Mouse (Mus musculus) hindbrain, embryonic 12.5 days (tissue): ENCODE measurements around the gene Hpgd. TPM values are rescaled to one million over a fixed set of nuclear protein-coding genes. Genes with fewer than 3 reads are reported as not detected.
A peak's percentile ranks its signal among the peaks of the same experiment; 100 is the strongest.
"Not testable (repeated sequence)": the region's sequence is repeated elsewhere in the genome, so short reads cannot be mapped to it uniquely, and the experiment has no call there.

ENCODE experiments used
- ATAC-seq: fragments of 200-750 bp; cut with Nextera tagmentation; 2 replicates; pipeline ENCODE4 v1.8.0; 2017; ENCODE audit warnings: moderate TSS enrichment; ENCODE audit not compliant: low FRiP score
- H3K27ac ChIP-seq: fragments of 300-500 bp; sonication (generic); 2 replicates; pipeline ENCODE4 v1.5.1; 2016; ENCODE audit warnings: mild to moderate bottlenecking
- H3K27me3 ChIP-seq: fragments of 300-500 bp; sonication (generic); 2 replicates; pipeline ENCODE4 v1.6.1; 2016; ENCODE audit warnings: mild to moderate bottlenecking
- H3K36me3 ChIP-seq: fragments of 300-500 bp; sonication (generic); 2 replicates; pipeline ENCODE4 v1.6.1; 2016; ENCODE audit warnings: mild to moderate bottlenecking
- H3K4me1 ChIP-seq: fragments of 300-500 bp; sonication (generic); 2 replicates; pipeline ENCODE4 v1.6.1; 2016
- H3K4me2 ChIP-seq: fragments of 300-500 bp; sonication (generic); replicated peaks from 2 replicates; pipeline ENCODE4 v1.6.1; 2016; ENCODE audit warnings: mild to moderate bottlenecking
- H3K4me3 ChIP-seq: fragments of 300-500 bp; sonication (generic); 2 replicates; pipeline ENCODE4 v1.5.1; 2016; ENCODE audit warnings: mild to moderate bottlenecking
- H3K9ac ChIP-seq: fragments of 300-500 bp; sonication (generic); 2 replicates; pipeline ENCODE4 v1.6.1; 2016; ENCODE audit warnings: mild to moderate bottlenecking, moderate library complexity
- H3K9me3 ChIP-seq: fragments of 300-500 bp; sonication (generic); replicated peaks from 2 replicates; pipeline ENCODE4 v1.6.1; 2016; ENCODE audit warnings: mild to moderate bottlenecking
- WGBS: fragments of 180-500 bp; shearing (Covaris S2); methylation state at CpG from one replicate; pipeline ENCODE4 v1.1.7; 2016; 5-methylcytosine and 5-hydroxymethylcytosine counted together
- polyA plus RNA-seq: library from polyadenylated mRNA; unstranded; fragments of >200 nt; fragmentation: Nextera tagmentation; extraction: Ambion mirVana; gene quantifications from 2 replicates; pipeline ENCODE4 v1.2.1, GENCODE M21; 2016

Hpgd gene
- polyA plus RNA-seq, 1 experiment from 2014 or later, result 22.7 TPM

DNA sequence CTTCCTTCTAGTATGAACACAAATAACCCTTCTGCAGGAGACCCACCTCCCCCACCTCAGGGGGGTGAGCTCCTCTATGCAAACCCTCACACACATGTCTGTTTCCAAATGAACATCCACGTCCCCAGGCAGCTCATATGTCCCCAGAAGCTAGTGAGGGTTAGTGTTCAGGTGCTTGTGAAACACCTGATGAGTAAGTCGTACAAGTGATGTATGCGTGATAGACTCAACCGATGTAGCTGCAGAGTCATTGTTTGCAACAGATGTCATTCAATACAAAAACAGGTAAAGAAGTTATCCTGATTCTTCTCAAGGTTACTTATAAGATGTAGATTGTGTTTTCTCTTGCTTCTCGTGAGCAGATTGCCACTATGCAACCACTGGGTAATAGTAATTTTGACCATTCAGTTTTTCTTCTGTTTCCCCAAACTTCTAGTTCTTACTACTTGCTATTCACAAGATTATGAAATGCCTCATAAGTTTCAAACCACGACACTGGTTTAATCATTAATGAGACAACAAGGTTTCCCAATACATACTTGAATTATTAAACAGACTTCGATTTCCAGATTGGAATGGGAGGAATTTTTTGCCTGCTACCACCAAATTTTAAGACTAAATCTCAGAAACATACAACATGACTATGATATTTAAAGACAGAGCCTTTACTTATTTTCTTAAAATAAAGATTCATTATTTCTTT, 6.9 kb upstream of the Hpgd start:
- Histone ChIP-seq H3K9me3 (no peaks in the 10 kb centered on the region), H3K4me1 (no peaks in the 10 kb centered on the region), H3K4me2 (no peak overlapping the region), H3K27ac (no peak overlapping the region), H3K9ac (no peak overlapping the region), H3K27me3 (no peaks in the 10 kb centered on the region), H3K36me3 (no peaks in the 10 kb centered on the region), H3K4me3 (no peak overlapping the region)
- 83% methylated on average over 7 of the region's 7 CpGs for WGBS
- no peak for ATAC-seq

DNA sequence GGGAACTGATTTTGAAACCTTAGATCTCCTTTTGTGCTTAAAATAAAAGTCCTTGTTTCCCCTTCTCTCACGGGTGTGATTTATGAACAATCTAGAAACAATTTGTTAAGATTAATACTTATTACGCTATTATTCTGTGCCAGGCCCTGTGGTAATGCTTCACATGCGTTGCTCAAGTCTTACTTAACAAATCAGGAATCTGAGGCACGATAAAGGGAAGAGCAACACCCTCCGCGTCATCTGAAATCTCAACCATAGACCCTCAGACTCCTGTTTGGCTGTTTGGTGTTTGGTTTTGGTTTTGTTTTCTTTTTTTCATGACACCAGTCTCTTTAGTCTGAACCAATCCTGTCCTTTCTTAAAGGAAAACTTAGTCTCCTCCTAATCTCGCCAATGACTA, 2.1 kb upstream of the Hpgd start:
- Histone ChIP-seq H3K4me3 (no peak overlapping the region), H3K27ac (no peak overlapping the region), H3K9me3 (no peaks in the 10 kb centered on the region), H3K4me1 (peaks cover 12% of the 10 kb centered on the region; the same call in 1 of the 2 replicates), H3K4me2 (no peak overlapping the region), H3K9ac (no peak overlapping the region), H3K36me3 (no peaks in the 10 kb centered on the region), H3K27me3 (0 out of 2 replicates have a peak, but pooled peaks cover 9% of the 10 kb centered on the region)
- ATAC-seq, result no peak
- 86% methylated on average over 7 of the region's 7 CpGs for WGBS

DNA sequence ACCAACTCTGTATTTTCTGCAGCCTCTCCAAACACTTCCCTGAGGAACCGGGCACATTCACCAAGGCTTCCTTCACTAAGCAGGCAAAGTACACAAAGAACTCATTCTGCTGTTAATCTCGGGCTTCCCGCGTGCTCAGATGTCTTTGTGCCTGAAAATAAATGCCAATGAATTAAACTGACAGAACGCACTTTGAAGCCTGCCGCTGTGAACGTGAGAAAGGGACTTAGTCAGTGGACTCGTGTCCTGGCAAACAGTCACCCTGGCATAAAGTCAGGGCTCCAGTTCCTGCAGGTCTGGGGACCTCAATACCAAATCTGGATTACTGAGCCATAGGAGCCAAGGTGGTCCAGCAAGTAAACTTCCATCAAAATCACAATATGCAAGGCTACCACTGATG, 905 bp upstream of the Hpgd start:
- H3K9ac ChIP-seq, result no peak overlapping the region
- H3K27me3 ChIP-seq, result 0 out of 2 replicates have a peak, but pooled peaks cover 9% of the 10 kb centered on the region
- peaks cover 12% of the 10 kb centered on the region; the same call in 1 of the 2 replicates for H3K4me1 ChIP-seq
- no peak overlapping the region for H3K4me3 ChIP-seq
- peak overlapping the region; percentile 93 for H3K4me2 ChIP-seq
- H3K9me3 ChIP-seq, result no peaks in the 10 kb centered on the region
- no peaks in the 10 kb centered on the region for H3K36me3 ChIP-seq
- no peak; the same call in 1 of the 2 replicates for ATAC-seq
- 2% methylated on average over 8 of the region's 8 CpGs for WGBS
- no peak overlapping the region for H3K27ac ChIP-seq

DNA sequence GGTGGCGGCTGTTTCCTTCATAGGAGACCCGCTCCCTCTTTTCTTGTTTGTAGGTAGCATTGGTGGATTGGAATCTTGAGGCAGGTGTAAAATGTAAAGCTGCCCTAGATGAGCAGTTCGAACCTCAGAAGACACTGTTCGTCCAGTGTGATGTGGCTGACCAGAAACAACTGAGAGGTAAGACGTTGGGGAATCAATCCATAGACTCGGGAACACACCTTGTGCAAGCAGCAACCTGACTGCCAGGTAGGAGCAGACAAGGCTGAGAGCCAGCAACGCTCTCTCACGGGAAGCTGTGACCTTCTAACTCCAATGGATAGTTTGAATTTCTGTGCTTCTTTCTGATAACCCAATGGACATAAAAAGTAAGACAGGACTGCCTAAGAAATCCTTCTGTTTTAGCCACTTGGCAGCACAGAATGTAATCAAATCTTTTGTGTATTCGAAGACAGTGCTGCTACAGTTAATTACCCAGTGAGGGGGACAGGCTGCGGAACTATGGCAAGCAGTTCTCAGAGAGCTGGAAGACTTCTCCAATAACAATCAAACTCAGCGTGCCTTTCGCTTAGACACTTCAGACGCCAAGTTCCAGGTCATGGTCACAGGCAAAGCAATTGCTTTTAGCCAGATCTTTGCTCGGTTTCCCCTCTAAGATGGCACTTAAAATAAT, 636 bp downstream of the Hpgd start:
- ATAC-seq, result no peak
- peaks cover 12% of the 10 kb centered on the region; the same call in 1 of the 2 replicates for H3K4me1 ChIP-seq

DNA sequence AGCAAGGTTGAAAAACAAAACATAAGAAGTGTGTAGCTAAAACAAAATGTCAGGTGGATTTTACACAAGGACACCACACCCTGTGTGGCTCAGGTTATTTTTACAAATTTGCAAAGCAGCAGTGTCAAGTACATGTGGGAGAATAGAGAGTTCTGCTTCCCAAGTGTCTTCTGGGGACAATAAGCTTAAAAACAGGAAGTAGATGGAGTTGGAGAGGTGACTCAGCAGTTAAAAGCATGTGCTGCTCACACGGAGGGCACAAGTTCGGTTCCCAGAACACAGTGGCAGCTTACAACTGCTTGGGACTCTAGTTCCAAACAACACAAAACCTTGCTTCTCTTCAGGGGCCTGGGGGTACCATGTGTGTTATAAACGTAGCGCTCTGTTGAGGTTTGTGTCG, 5.0 kb downstream of the Hpgd start:
- Histone ChIP-seq H3K9me3 (no peaks in the 10 kb centered on the region), H3K27ac (no peak overlapping the region), H3K4me1 (0 out of 2 replicates have a peak, but pooled peaks cover 2% of the 10 kb centered on the region), H3K27me3 (0 out of 2 replicates have a peak, but pooled peaks cover 6% of the 10 kb centered on the region), H3K4me3 (no peak overlapping the region), H3K36me3 (no peaks in the 10 kb centered on the region), H3K9ac (no peak overlapping the region), H3K4me2 (no peak overlapping the region)
- no peak for ATAC-seq
- WGBS, result 77% methylated on average over 5 of the region's 5 CpGs

More for the DNA sequence above, 636 bp downstream of the Hpgd start:
- no peaks in the 10 kb centered on the region for H3K9me3 ChIP-seq
- peak overlapping the region; percentile 93 for H3K4me2 ChIP-seq
- H3K36me3 ChIP-seq, result no peaks in the 10 kb centered on the region
- H3K4me3 ChIP-seq, result peak overlapping the region; percentile 51
- peak overlapping the region; percentile 63 for H3K9ac ChIP-seq
- H3K27me3 ChIP-seq, result 0 out of 2 replicates have a peak, but pooled peaks cover 9% of the 10 kb centered on the region
- 26% methylated on average over 14 of the region's 14 CpGs for WGBS
- no peak overlapping the region for H3K27ac ChIP-seq

DNA sequence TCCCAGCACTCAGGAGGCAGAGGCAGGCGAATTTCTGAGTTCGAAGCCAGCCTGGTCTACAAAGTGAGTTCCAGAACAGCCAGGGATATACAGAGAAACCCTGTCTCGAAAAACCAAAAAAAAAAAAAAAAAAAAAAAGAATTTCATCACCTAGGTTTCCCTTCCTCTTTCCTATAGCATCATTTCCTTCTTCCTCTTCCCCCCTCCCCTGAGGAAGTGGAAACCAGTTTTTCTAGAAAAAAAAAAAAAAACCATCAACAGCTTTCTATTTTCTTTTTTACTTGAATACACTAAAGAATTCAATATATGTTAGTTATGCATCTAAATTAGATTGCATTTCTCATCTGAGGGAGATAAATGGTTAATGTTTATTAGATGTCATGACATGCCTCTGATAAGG, 6.9 kb downstream of the Hpgd start:
- H3K4me2 ChIP-seq, H3K4me1 ChIP-seq, H3K27me3 ChIP-seq, H3K4me3 ChIP-seq, H3K9me3 ChIP-seq, H3K27ac ChIP-seq, H3K9ac ChIP-seq, H3K36me3 ChIP-seq, ATAC-seq: not testable (repeated sequence)
- 96% methylated on average over 3 of the region's 3 CpGs for WGBS

DNA sequence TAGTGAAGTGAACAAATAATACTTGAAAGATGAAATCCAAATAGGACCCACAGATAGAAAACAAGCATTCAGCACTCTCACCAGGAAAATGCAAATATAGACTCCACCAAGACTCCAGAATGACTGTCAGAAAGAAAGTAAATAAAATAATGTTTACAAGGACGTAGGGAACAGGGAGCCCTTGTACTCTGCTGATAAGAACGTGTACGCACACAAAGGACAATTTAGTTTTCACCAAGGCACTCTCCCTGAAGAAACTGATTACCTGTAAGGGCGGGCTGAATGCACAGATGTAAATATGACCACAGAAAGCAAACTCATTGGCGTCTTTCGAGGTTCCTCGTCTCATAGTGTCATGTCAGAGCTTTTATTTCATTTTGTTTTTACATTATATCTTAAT, 10.2 kb downstream of the Hpgd start:
- Histone ChIP-seq H3K4me2 (no peak overlapping the region), H3K27me3 (no peaks in the 10 kb centered on the region), H3K9me3 (no peaks in the 10 kb centered on the region), H3K9ac (no peak overlapping the region), H3K27ac (no peak overlapping the region), H3K4me3 (no peak overlapping the region), H3K36me3 (no peaks in the 10 kb centered on the region), H3K4me1 (no peaks in the 10 kb centered on the region)
- 87% methylated on average over 7 of the region's 7 CpGs for WGBS
- no peak for ATAC-seq

DNA sequence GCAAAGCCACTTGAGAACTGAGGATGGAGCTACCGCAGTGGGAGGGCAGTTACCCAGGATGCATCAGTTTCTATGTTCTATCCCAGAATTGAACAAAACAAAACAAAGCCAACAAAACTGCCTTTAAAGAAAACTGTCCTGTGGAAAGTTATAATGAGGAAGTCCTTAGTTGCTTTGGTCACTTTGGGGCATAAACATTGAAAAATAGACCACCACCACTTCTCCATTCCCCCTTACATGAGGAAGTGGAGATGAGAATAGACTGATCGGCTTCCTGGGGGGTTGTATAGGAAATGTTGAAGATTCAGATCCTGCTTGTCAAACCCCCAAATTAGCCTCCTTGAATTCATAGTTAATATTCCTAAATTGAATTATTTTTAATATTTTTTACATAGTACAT, 19.2 kb downstream of the Hpgd start:
- Histone ChIP-seq H3K4me2 (no peak overlapping the region), H3K27me3 (no peaks in the 10 kb centered on the region), H3K4me3 (no peak overlapping the region), H3K9ac (no peak overlapping the region), H3K36me3 (no peaks in the 10 kb centered on the region), H3K9me3 (no peaks in the 10 kb centered on the region), H3K27ac (no peak overlapping the region), H3K4me1 (no peaks in the 10 kb centered on the region)
- ATAC-seq, result no peak
- 92% methylated on average over 2 of the region's 2 CpGs for WGBS

DNA sequence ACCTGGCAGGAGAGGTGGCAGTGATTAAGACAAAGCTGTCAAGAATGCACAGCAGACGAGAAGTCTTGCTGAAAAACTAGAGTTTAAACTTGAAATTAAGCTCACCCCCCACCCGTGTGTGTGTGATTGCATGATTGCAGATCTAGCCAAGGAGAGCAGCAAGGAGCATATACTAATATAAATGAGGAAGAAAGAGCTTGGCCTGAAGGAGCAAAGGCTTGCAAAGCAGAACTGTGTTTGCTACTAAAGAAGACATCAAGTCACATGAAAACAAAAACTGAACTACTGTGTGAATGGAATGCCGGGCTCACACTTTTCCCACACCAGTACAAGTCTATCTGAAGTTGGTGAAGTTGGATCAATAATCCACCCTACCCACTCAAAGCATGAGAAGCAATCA, 20.8 kb downstream of the Hpgd start:
- Histone ChIP-seq H3K4me2 (no peak overlapping the region), H3K9ac (no peak overlapping the region), H3K9me3 (no peaks in the 10 kb centered on the region), H3K4me3 (no peak overlapping the region), H3K36me3 (no peaks in the 10 kb centered on the region), H3K4me1 (no peaks in the 10 kb centered on the region), H3K27me3 (no peaks in the 10 kb centered on the region), H3K27ac (no peak overlapping the region)
- WGBS, result 83% methylated on average over 3 of the region's 3 CpGs
- ATAC-seq, result no peak

DNA sequence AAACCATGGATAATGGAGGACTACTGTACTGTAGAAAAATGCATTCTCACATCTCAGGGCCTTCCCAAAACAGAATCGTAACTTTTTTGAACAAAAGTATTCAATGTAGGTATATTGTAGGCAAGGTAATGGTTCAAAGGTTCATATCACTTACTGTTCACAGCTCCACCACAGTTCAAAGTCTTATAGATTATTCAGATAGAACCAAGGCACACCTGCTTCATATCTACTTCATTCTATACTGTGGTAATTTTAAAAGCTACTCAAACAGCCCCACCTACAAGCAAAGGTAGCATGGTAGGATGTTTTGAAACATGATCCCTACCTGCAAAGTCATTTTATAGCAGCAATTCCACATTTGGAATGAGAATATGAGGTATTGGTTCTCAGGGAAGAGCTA, 28.9 kb downstream of the Hpgd start:
- Histone ChIP-seq H3K36me3 (no peaks in the 10 kb centered on the region), H3K4me3 (no peak overlapping the region), H3K27ac (no peak overlapping the region), H3K27me3 (no peaks in the 10 kb centered on the region), H3K9me3 (no peaks in the 10 kb centered on the region), H3K9ac (no peak overlapping the region), H3K4me1 (no peaks in the 10 kb centered on the region), H3K4me2 (no peak overlapping the region)
- ATAC-seq, result no peak
- 88% methylated on average over 1 of the region's 1 CpGs for WGBS

DNA sequence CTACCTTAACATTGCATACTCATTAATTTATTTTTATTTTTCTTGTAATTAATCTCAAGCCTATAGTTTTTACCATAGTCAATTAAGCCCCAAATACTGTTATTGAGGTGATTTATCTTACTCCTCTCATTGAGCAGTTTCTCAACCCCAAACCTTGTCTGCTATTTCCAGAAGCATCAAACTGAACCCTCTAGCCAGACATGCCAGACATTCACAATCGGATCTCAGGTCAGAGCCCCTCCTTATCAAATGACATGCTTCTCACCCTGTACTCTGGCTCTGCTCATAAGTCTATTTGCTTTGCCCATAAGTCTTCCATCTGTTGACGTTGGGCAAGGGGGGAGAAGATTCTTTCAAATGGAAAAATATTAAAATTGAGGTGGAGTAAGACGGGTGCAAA, 33.3 kb downstream of the Hpgd start:
- Histone ChIP-seq H3K4me2 (no peak overlapping the region), H3K36me3 (no peaks in the 10 kb centered on the region), H3K4me3 (no peak overlapping the region), H3K9ac (no peak overlapping the region), H3K4me1 (no peaks in the 10 kb centered on the region), H3K27me3 (no peaks in the 10 kb centered on the region), H3K9me3 (no peaks in the 10 kb centered on the region), H3K27ac (no peak overlapping the region)
- WGBS, result 54% methylated on average over 3 of the region's 3 CpGs
- ATAC-seq, result no peak

DNA sequence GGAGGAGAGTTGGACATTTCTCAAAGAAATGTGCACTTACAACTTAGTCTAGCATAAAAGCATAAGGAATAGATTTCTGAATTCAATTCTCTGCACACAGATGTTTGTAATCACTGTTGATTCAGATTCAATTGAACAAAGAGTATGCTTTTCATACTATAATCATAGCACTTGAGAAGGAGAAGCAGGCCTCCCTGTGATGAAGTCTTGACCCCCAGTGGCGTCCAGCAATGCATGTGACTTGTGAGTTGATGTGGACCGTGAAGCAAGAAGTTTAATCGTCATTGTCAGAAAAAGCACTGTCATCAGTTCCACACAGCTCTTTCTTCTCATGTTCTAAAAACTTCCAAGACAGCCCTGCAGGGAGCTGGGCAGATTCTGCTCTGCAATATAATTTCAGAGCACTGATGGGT, 33.8 kb downstream of the Hpgd start:
- WGBS, result 46% methylated on average over 3 of the region's 3 CpGs
- Histone ChIP-seq H3K27ac (no peak overlapping the region), H3K36me3 (no peaks in the 10 kb centered on the region), H3K27me3 (no peaks in the 10 kb centered on the region), H3K9ac (no peak overlapping the region), H3K9me3 (no peaks in the 10 kb centered on the region), H3K4me3 (no peak overlapping the region), H3K4me2 (no peak overlapping the region), H3K4me1 (no peaks in the 10 kb centered on the region)
- no peak for ATAC-seq
